9 mouse cellular contexts compared by ENCODE assay signal in genomic region chr11:61674151-61674838, GRCm38 (mm10). TPM values are rescaled to one million over a fixed set of nuclear protein-coding genes. Genes with fewer than 3 reads are reported as not detected.
DNase-seq lines count a peak whose midpoint lies in the region; ATAC-seq and TF ChIP-seq lines count a peak whose summit lies in the region.
"Had no signal": no experiment of that assay in that cellular context is flagged by ENCODE, and none has a peak within 500 bp of the region (broad histone marks: within the 10 kb centered on the region; RNA-seq: fewer than 3 reads in every experiment).

No protein-coding gene starts in this region.

- 0 out of 2 replicates have a peak overlapping the region, but pooled peaks have one; percentile 5 for H3K4me2 ChIP-seq in embryonic facial prominence, embryonic 14.5 days (ENCODE audit: low read depth, low read length)
- H3K4me2 ChIP-seq in intestine, embryonic 14.5 days (ENCODE audit: low read length) = no peak overlapping the region

- no peaks in the 10 kb centered on the region for H3K27me3 ChIP-seq in embryonic facial prominence, embryonic 14.5 days (replicated peaks; ENCODE audit: control insufficient read depth, insufficient read depth, low read length)
- H3K27me3 ChIP-seq in intestine, embryonic 14.5 days (replicated peaks; ENCODE audit: control insufficient read depth, insufficient read depth, low read length) = no peaks in the 10 kb centered on the region

- intact Hi-C loops in left cerebral cortex, adult 2 months (cut with DNase I) = no loop called here

- peaks cover 16% of the 10 kb centered on the region for H3K4me1 ChIP-seq in embryonic facial prominence, embryonic 14.5 days (ENCODE audit: control insufficient read depth, insufficient read depth, low read length)
- H3K4me1 ChIP-seq in intestine, embryonic 14.5 days (replicated peaks; ENCODE audit: control insufficient read depth, insufficient read depth, low read length) = peaks cover 23% of the 10 kb centered on the region

- H3K9me3 ChIP-seq in embryonic facial prominence, embryonic 14.5 days (ENCODE audit: control insufficient read depth, low read length) = no peaks in the 10 kb centered on the region
- H3K9me3 ChIP-seq in intestine, embryonic 14.5 days (ENCODE audit: control insufficient read depth, low read length) = no peaks in the 10 kb centered on the region

- 32% methylated on average over 18 of the region's 19 CpGs for WGBS in embryonic facial prominence, embryonic 14.5 days
- 37% methylated on average over 19 of the region's 19 CpGs for WGBS in intestine, embryonic 14.5 days

- no peaks in the 10 kb centered on the region for H3K36me3 ChIP-seq in embryonic facial prominence, embryonic 14.5 days (ENCODE audit: control insufficient read depth, insufficient read depth, low read length)
- H3K36me3 ChIP-seq in intestine, embryonic 14.5 days (ENCODE audit: control insufficient read depth, insufficient read depth, low read length) = no peaks in the 10 kb centered on the region

- H3K27ac ChIP-seq in embryonic facial prominence, embryonic 14.5 days (replicated peaks; ENCODE audit: low read depth, low read length) = no peak overlapping the region
- no peak overlapping the region for H3K27ac ChIP-seq in intestine, embryonic 14.5 days (ENCODE audit: low read depth)
- H3K27ac ChIP-seq in left cerebral cortex, adult 2 months = no peak overlapping the region

- ATAC-seq in embryonic facial prominence, embryonic 14.5 days (ENCODE audit: low read depth) = peak; percentile 45
- ATAC-seq in intestine, embryonic 14.5 days (replicated peaks; ENCODE audit: low FRiP score, low TSS enrichment, low read depth) = peak; percentile 53

- peak; percentile 45 to 47 for DNase-seq in cerebellum, postnatal 10 days
- no peak for DNase-seq in cerebellum, adult 8-10 months
- no peak for DNase-seq in embryonic facial prominence, embryonic 14.5 days (ENCODE audit: low spot score)
- DNase-seq in intestine, embryonic 14.5 days (ENCODE audit: low spot score) = no peak
- DNase-seq in neural tube, embryonic 10.5 days (ENCODE audit: extremely low spot score, low spot score) = peak; percentile 23
- DNase-seq in left cerebral cortex, adult 2 months (ENCODE audit: extremely low spot score in 1 of 2, low spot score in 2 of 2) = no peak
- no peak for DNase-seq in frontal cortex, postnatal 36 days (ENCODE audit: low spot score in 2 of 2)
- no peak for DNase-seq in urinary bladder, postnatal 4 days (ENCODE audit: low spot score in 2 of 2)

- H3K9ac ChIP-seq in embryonic facial prominence, embryonic 14.5 days (ENCODE audit: low read depth, low read length) = no peak overlapping the region; the same call in 1 of the 2 replicates
- no peak overlapping the region for H3K9ac ChIP-seq in intestine, embryonic 14.5 days (ENCODE audit: low read length)

- no peak for TF ChIP-seq CTCF in left cerebral cortex, adult 2 months (IDR thresholded peaks at IDR 0.05)

- no peak overlapping the region for H3K4me3 ChIP-seq in embryonic facial prominence, embryonic 14.5 days (ENCODE audit: low read depth, low read length)
- H3K4me3 ChIP-seq in intestine, embryonic 14.5 days (ENCODE audit: low read depth, low read length) = no peak overlapping the region
- no peak overlapping the region for H3K4me3 ChIP-seq in left cerebral cortex, adult 2 months

RNA-seq across cellular contexts. Expression of gene Fam83g, which starts 9.6 kb away (rescaled TPM):
- 2.2 and 3.7 TPM in 2 replicates for polyA plus RNA-seq in embryonic facial prominence, embryonic 14.5 days (2014; fragmentation: Nextera tagmentation; extraction: Ambion mirVana)
- 3.7 and 4.6 TPM in 2 replicates for polyA plus RNA-seq in intestine, embryonic 14.5 days (2014; fragmentation: Nextera tagmentation; extraction: Ambion mirVana)
- total RNA-seq in left cerebral cortex, adult 2 months (2021) = under 1 TPM in 1 of 2 experiments, not detected in 1; 0.09 TPM

RNA-seq across cellular contexts. Expression of gene Grap, which starts 21.2 kb away (rescaled TPM):
- polyA plus RNA-seq in embryonic facial prominence, embryonic 14.5 days (2014; fragmentation: Nextera tagmentation; extraction: Ambion mirVana) = 8.2 and 8.6 TPM in 2 replicates
- 6.5 and 6.6 TPM in 2 replicates for polyA plus RNA-seq in intestine, embryonic 14.5 days (2014; fragmentation: Nextera tagmentation; extraction: Ambion mirVana)
- 1 to 10 TPM; 4.1 TPM for total RNA-seq in left cerebral cortex, adult 2 months (2021)

RNA-seq across cellular contexts. Expression of gene Slc5a10, which starts 46.3 kb away (rescaled TPM):
- 0.13 TPM in 1 of 2 replicates, not detected in the other for polyA plus RNA-seq in embryonic facial prominence, embryonic 14.5 days (2014; fragmentation: Nextera tagmentation; extraction: Ambion mirVana)
- not detected in 2 replicates for polyA plus RNA-seq in intestine, embryonic 14.5 days (2014; fragmentation: Nextera tagmentation; extraction: Ambion mirVana)
- not detected for total RNA-seq in left cerebral cortex, adult 2 months (2021)
- total RNA-seq: gastrocnemius, postnatal 36 days had no signal

Comparison
In these comparisons a context has a peak if more than half of its experiments do, and no peak if none do; other contexts are left out.
1. DNase-seq: peak in cerebellum, postnatal 10 days (2 of 2) and neural tube, embryonic 10.5 days (single experiment); none in cerebellum, adult 8-10 months (single experiment), embryonic facial prominence, embryonic 14.5 days (single experiment), intestine, embryonic 14.5 days (single experiment), left cerebral cortex, adult 2 months (0 of 2), frontal cortex, postnatal 36 days (0 of 2) and urinary bladder, postnatal 4 days (0 of 2).